Mouse (Mus musculus): ENCODE measurements around the gene H2-DMb2. TPM values are rescaled to one million over a fixed set of nuclear protein-coding genes. Genes with fewer than 3 reads are reported as not detected.

H2-DMb2 gene
- polyA plus RNA-seq, 1 experiment = not detected

GRCm38 (mm10) chr17:34128264-34128937, 14.7 kb upstream of the H2-DMb2 start:
- Histone ChIP-seq H3ac (ENCODE audit: control insufficient read depth, insufficient read length) (no peak overlapping the region), H3K27me3 (ENCODE audit: control insufficient read depth, insufficient read depth, insufficient read length) (no peaks in the 10 kb centered on the region), H3K79me2 (ENCODE audit: control insufficient read depth, insufficient read depth) (peaks cover 29% of the 10 kb centered on the region), H3K4me2 (ENCODE audit: low read depth) (no peak overlapping the region), H3K4me3 (no peak overlapping the region), H3K36me3 (ENCODE audit: control insufficient read depth, insufficient read depth) (no peaks in the 10 kb centered on the region)
- TF ChIP-seq TCF3 (IDR thresholded peaks at IDR 0.05; ENCODE audit: insufficient read length, low read depth) (no peak), CEBPB (IDR thresholded peaks at IDR 0.05; ENCODE audit: insufficient read depth, poor library complexity, severe bottlenecking) (no peak), MYOD1 (IDR thresholded peaks at IDR 0.05; ENCODE audit: control insufficient read depth in 1 of 3, insufficient read length in 2 of 3, low read depth in 2 of 3) (no peak), POLR2AphosphoS2 (IDR thresholded peaks at IDR 0.05; ENCODE audit: insufficient read length, low read depth) (no peak), REST (IDR thresholded peaks at IDR 0.05; ENCODE audit: insufficient read depth, insufficient read length) (no peak), MYOG (IDR thresholded peaks at IDR 0.05; ENCODE audit: control insufficient read depth in 1 of 3, insufficient read depth in 1 of 3, insufficient read length in 2 of 3, low read depth in 2 of 3) (no peak), TCF12 (IDR thresholded peaks at IDR 0.05; ENCODE audit: insufficient read depth, poor library complexity, severe bottlenecking) (no peak), SRF (IDR thresholded peaks at IDR 0.05; ENCODE audit: control insufficient read depth, insufficient read length, low read depth) (no peak), E2F4 (IDR thresholded peaks at IDR 0.05; ENCODE audit: insufficient read depth) (no peak), POLR2A (IDR thresholded peaks at IDR 0.05; ENCODE audit: insufficient read length, low read depth) (no peak), USF1 (IDR thresholded peaks at IDR 0.05; ENCODE audit: low read depth) (no peak), MAX (IDR thresholded peaks at IDR 0.05; ENCODE audit: low read depth) (no peak)

- Histone ChIP-seq H3K4me3 (no peak overlapping the region), H3K4me2 (ENCODE audit: low read depth) (no peak overlapping the region), H3K27me3 (ENCODE audit: control insufficient read depth, insufficient read depth, insufficient read length) (no peaks in the 10 kb centered on the region), H3K36me3 (ENCODE audit: control insufficient read depth, insufficient read depth) (no peaks in the 10 kb centered on the region), H3K79me2 (ENCODE audit: control insufficient read depth, insufficient read depth) (peaks cover 21% of the 10 kb centered on the region), H3ac (ENCODE audit: control insufficient read depth, insufficient read length) (no peak overlapping the region)
- TF ChIP-seq POLR2AphosphoS2 (IDR thresholded peaks at IDR 0.05; ENCODE audit: insufficient read length, low read depth) (peak; percentile 83), E2F4 (IDR thresholded peaks at IDR 0.05; ENCODE audit: insufficient read depth) (no peak)
Measured at GRCm38 (mm10) chr17:34128944-34129791, 13.9 kb upstream of the H2-DMb2 start.

GRCm38 (mm10) chr17:34130073-34130947, 12.8 kb upstream of the H2-DMb2 start:
- peaks cover 12% of the 10 kb centered on the region for H3K79me2 ChIP-seq (ENCODE audit: control insufficient read depth, insufficient read depth)

GRCm38 (mm10) chr17:34131911-34132310, 11.2 kb upstream of the H2-DMb2 start:
- no peak overlapping the region for H3ac ChIP-seq (ENCODE audit: control insufficient read depth, insufficient read length)
- no peaks in the 10 kb centered on the region for H3K36me3 ChIP-seq (ENCODE audit: control insufficient read depth, insufficient read depth)
- H3K79me2 ChIP-seq (ENCODE audit: control insufficient read depth, insufficient read depth) = no peaks in the 10 kb centered on the region
- no peak overlapping the region for H3K4me2 ChIP-seq (ENCODE audit: low read depth)
- no peaks in the 10 kb centered on the region for H3K27me3 ChIP-seq (ENCODE audit: control insufficient read depth, insufficient read depth, insufficient read length)
- TF ChIP-seq REST (IDR thresholded peaks at IDR 0.05; ENCODE audit: insufficient read depth, insufficient read length) (no peak), USF1 (IDR thresholded peaks at IDR 0.05; ENCODE audit: low read depth) (no peak), POLR2AphosphoS2 (IDR thresholded peaks at IDR 0.05; ENCODE audit: insufficient read length, low read depth) (no peak), MAX (IDR thresholded peaks at IDR 0.05; ENCODE audit: low read depth) (no peak), TCF3 (IDR thresholded peaks at IDR 0.05; ENCODE audit: insufficient read length, low read depth) (no peak), E2F4 (IDR thresholded peaks at IDR 0.05; ENCODE audit: insufficient read depth) (no peak), TCF12 (IDR thresholded peaks at IDR 0.05; ENCODE audit: insufficient read depth, poor library complexity, severe bottlenecking) (no peak), SRF (IDR thresholded peaks at IDR 0.05; ENCODE audit: control insufficient read depth, insufficient read length, low read depth) (no peak), MYOD1 (IDR thresholded peaks at IDR 0.05; ENCODE audit: control insufficient read depth in 1 of 3, insufficient read length in 2 of 3, low read depth in 2 of 3) (no peak), MYOG (IDR thresholded peaks at IDR 0.05; ENCODE audit: control insufficient read depth in 1 of 3, insufficient read depth in 1 of 3, insufficient read length in 2 of 3, low read depth in 2 of 3) (no peak), POLR2A (IDR thresholded peaks at IDR 0.05; ENCODE audit: insufficient read length, low read depth) (no peak), CEBPB (IDR thresholded peaks at IDR 0.05; ENCODE audit: insufficient read depth, poor library complexity, severe bottlenecking) (no peak)
- H3K4me3 ChIP-seq = no peak overlapping the region

More at GRCm38 (mm10) chr17:34130073-34130947, 12.8 kb upstream of the H2-DMb2 start:
- Histone ChIP-seq H3K4me2 (ENCODE audit: low read depth) (no peak overlapping the region), H3K27me3 (ENCODE audit: control insufficient read depth, insufficient read depth, insufficient read length) (no peaks in the 10 kb centered on the region), H3K4me3 (no peak overlapping the region), H3K36me3 (ENCODE audit: control insufficient read depth, insufficient read depth) (no peaks in the 10 kb centered on the region), H3ac (ENCODE audit: control insufficient read depth, insufficient read length) (no peak overlapping the region)
- TF ChIP-seq TCF12 (IDR thresholded peaks at IDR 0.05; ENCODE audit: insufficient read depth, poor library complexity, severe bottlenecking) = no peak
- TF ChIP-seq POLR2AphosphoS2 (IDR thresholded peaks at IDR 0.05; ENCODE audit: insufficient read length, low read depth) = peak; percentile 78

All from myocyte (in vitro differentiated cells).